8 mouse cellular contexts compared by ENCODE assay signal in the genomic region with DNA sequence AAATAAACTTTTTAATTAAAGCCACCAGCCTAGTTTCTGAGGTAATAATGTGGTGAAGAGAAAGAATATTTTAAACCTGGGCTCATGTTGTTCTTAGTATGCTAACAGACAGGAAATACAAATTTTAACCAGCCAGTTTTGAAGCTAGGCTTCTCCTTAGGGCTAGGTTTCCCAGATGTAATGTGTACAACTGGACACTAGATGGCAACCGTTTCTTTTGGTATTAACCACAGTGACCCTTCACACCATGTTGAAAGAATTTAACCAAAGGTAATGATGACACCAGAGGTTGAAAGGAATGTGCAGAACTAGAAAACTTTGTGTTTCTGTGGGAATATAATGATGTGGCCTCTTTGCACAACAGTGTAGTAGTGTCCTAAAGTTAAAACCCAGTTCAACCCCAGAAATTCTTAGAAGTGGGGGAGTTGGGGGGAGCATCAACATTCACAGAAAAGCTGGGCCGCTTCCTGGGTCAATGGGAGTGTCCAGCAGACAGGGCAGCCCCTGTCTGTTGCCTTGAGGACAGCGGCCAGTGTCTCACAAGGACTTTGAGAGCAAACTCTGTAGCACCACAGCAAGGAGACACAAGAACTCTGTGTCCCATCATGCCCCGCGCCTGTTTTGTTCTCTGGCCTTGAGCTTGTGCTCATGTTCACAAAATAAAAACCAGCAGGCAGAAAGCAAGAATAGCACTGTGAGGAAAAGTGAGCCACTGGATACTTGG. TPM values are rescaled to one million over a fixed set of nuclear protein-coding genes. Genes with fewer than 3 reads are reported as not detected.
DNase-seq lines count a peak whose midpoint lies in the region; ATAC-seq and TF ChIP-seq lines count a peak whose summit lies in the region.

No protein-coding gene starts in this region.

- peak; percentile 82 for TF ChIP-seq CTCF in lung, postnatal 0 days (IDR thresholded peaks at IDR 0.05)

- no peak overlapping the region for H3K4me2 ChIP-seq in intestine, embryonic 14.5 days (ENCODE audit: low read length)
- no peak overlapping the region for H3K4me2 ChIP-seq in lung, postnatal 0 days (replicated peaks; ENCODE audit: low read depth, low read length)
- no peak overlapping the region for H3K4me2 ChIP-seq in stomach, embryonic 16.5 days (ENCODE audit: low read depth, low read length)

- no peak overlapping the region for H3K4me3 ChIP-seq in intestine, embryonic 14.5 days (ENCODE audit: low read depth, low read length)
- no peak overlapping the region for H3K4me3 ChIP-seq in lung, postnatal 0 days (ENCODE audit: low read depth, low read length)
- no peak overlapping the region for H3K4me3 ChIP-seq in stomach, embryonic 16.5 days (replicated peaks; ENCODE audit: low read length)

- no peak overlapping the region for H3K27ac ChIP-seq in intestine, embryonic 14.5 days (ENCODE audit: low read depth)
- no peak overlapping the region for H3K27ac ChIP-seq in lung, postnatal 0 days (ENCODE audit: low read length)
- H3K27ac ChIP-seq in stomach, embryonic 16.5 days (ENCODE audit: low read length): no peak overlapping the region

- H3K36me3 ChIP-seq in intestine, embryonic 14.5 days (ENCODE audit: control insufficient read depth, insufficient read depth, low read length): peaks cover 7% of the 10 kb centered on the region; the same call in 1 of the 2 replicates
- peaks cover 13% of the 10 kb centered on the region for H3K36me3 ChIP-seq in lung, postnatal 0 days (ENCODE audit: insufficient read depth, low read length)
- H3K36me3 ChIP-seq in stomach, embryonic 16.5 days (ENCODE audit: control insufficient read depth, insufficient read depth, low read length): peaks cover 3% of the 10 kb centered on the region; the same call in 1 of the 2 replicates

- peak; percentile 59 to 60 for DNase-seq in left cerebral cortex, postnatal 14 days (ENCODE audit: low spot score in 2 of 2)
- DNase-seq in left cerebral cortex, postnatal 4 days: no peak
- DNase-seq in NIH3T3 (ENCODE audit: low read depth): peak; percentile 28
- peak; percentile 90 for DNase-seq in embryo, embryonic 10 days (ENCODE audit: low spot score)
- no peak for DNase-seq in intestine, embryonic 14.5 days (ENCODE audit: low spot score)
- DNase-seq in lung, postnatal 0 days (ENCODE audit: low spot score): peak; percentile 83
- no peak for DNase-seq in left cerebral cortex, postnatal 36 days (ENCODE audit: low spot score in 2 of 2)

- no peaks in the 10 kb centered on the region for H3K4me1 ChIP-seq in intestine, embryonic 14.5 days (replicated peaks; ENCODE audit: control insufficient read depth, insufficient read depth, low read length)
- H3K4me1 ChIP-seq in lung, postnatal 0 days (ENCODE audit: insufficient read depth, low read depth, low read length): no peaks in the 10 kb centered on the region
- H3K4me1 ChIP-seq in stomach, embryonic 16.5 days (ENCODE audit: control insufficient read depth, insufficient read depth, low read length): no peaks in the 10 kb centered on the region

- H3K27me3 ChIP-seq in intestine, embryonic 14.5 days (replicated peaks; ENCODE audit: control insufficient read depth, insufficient read depth, low read length): no peaks in the 10 kb centered on the region
- H3K27me3 ChIP-seq in lung, postnatal 0 days (replicated peaks; ENCODE audit: insufficient read depth, low read length): no peaks in the 10 kb centered on the region
- no peaks in the 10 kb centered on the region for H3K27me3 ChIP-seq in stomach, embryonic 16.5 days (ENCODE audit: control insufficient read depth, insufficient read depth, low read length)

- ATAC-seq in intestine, embryonic 14.5 days (replicated peaks; ENCODE audit: low FRiP score, low TSS enrichment, low read depth): peak; percentile 64
- peak; percentile 79 for ATAC-seq in lung, postnatal 0 days
- ATAC-seq in stomach, embryonic 16.5 days (ENCODE audit: insufficient read depth, low FRiP score): peak; percentile 69; the same call in 1 of the 2 replicates

- no peaks in the 10 kb centered on the region for H3K9me3 ChIP-seq in intestine, embryonic 14.5 days (ENCODE audit: control insufficient read depth, low read length)
- H3K9me3 ChIP-seq in lung, postnatal 0 days (ENCODE audit: low read length): no peaks in the 10 kb centered on the region
- H3K9me3 ChIP-seq in stomach, embryonic 16.5 days (replicated peaks; ENCODE audit: control insufficient read depth, low read length): no peaks in the 10 kb centered on the region

- 62% methylated on average over 5 of the region's 5 CpGs for WGBS in intestine, embryonic 14.5 days
- 64% methylated on average over 5 of the region's 5 CpGs for WGBS in lung, postnatal 0 days
- WGBS in stomach, embryonic 16.5 days: 60% methylated on average over 5 of the region's 5 CpGs

- no peak for TF ChIP-seq EP300 in lung, postnatal 0 days (IDR thresholded peaks at IDR 0.05)

- no peak overlapping the region for H3K9ac ChIP-seq in intestine, embryonic 14.5 days (ENCODE audit: low read length)
- no peak overlapping the region for H3K9ac ChIP-seq in lung, postnatal 0 days (replicated peaks; ENCODE audit: low read depth)
- H3K9ac ChIP-seq in stomach, embryonic 16.5 days (ENCODE audit: low read length): no peak overlapping the region

- intact Hi-C loops in left cerebral cortex, postnatal 14 days (cut with DNase I): loop anchor here (5.0 kb wide), 1 partner anchor 56 kb away; a partner anchor contains a TSS
- intact Hi-C loops in left cerebral cortex, postnatal 4 days (cut with DNase I): loop anchor here (5.0 kb wide), 1 partner anchor 71 kb away; no protein-coding TSS in a partner anchor
- intact Hi-C loops in left cerebral cortex, postnatal 36 days (cut with DNase I): loop anchor here (5.0 to 10.0 kb wide), 2 partner anchors 71 to 188 kb away; a partner anchor contains a TSS

RNA-seq across cellular contexts. Expression of a gene that starts 54.6 kb away (rescaled TPM):
- 10 to 100 TPM; 36.7 to 40.9 TPM for total RNA-seq in left cerebral cortex, postnatal 14 days (2021)
- 10 to 100 TPM; 46.0 to 46.4 TPM for total RNA-seq in left cerebral cortex, postnatal 4 days (2021)
- polyA plus RNA-seq in intestine, embryonic 14.5 days (2014; fragmentation: Nextera tagmentation; extraction: Ambion mirVana): 9.8 and 10.3 TPM in 2 replicates
- 7.1 and 8.0 TPM in 2 replicates for polyA plus RNA-seq in lung, postnatal 0 days (2015; fragmentation: Nextera tagmentation; extraction: Ambion mirVana)
- 14.1 and 14.6 TPM in 2 replicates for polyA plus RNA-seq in stomach, embryonic 16.5 days (2015; fragmentation: Nextera tagmentation; extraction: Ambion mirVana)
- 10 to 100 TPM; 33.0 to 34.4 TPM for total RNA-seq in left cerebral cortex, postnatal 36 days (2021)

Comparison
In these comparisons a context has a peak if more than half of its experiments do, and no peak if none do; other contexts are left out.
1. DNase-seq: peak in left cerebral cortex, postnatal 14 days (2 of 2), NIH3T3 (single experiment), embryo, embryonic 10 days (single experiment) and lung, postnatal 0 days (single experiment); none in left cerebral cortex, postnatal 4 days (single experiment), intestine, embryonic 14.5 days (single experiment) and left cerebral cortex, postnatal 36 days (0 of 2).
2. Peak in every context shown above with its lines, with median percentiles within 50 percentile points of each other: ATAC-seq.